7 mouse cellular contexts compared by ENCODE assay signal in genomic region chr7:28370977-28371513, GRCm38 (mm10). TPM values are rescaled to one million over a fixed set of nuclear protein-coding genes. Genes with fewer than 3 reads are reported as not detected.
DNase-seq lines count a peak whose midpoint lies in the region; ATAC-seq and TF ChIP-seq lines count a peak whose summit lies in the region.

No protein-coding gene starts in this region.

- H3K9me3 ChIP-seq in G1E (replicated peaks), result no peaks in the 10 kb centered on the region
- no peaks in the 10 kb centered on the region for H3K9me3 ChIP-seq in hindbrain, embryonic 11.5 days (ENCODE audit: control insufficient read depth, low read length)
- no peaks in the 10 kb centered on the region for H3K9me3 ChIP-seq in liver, embryonic 16.5 days (replicated peaks; ENCODE audit: control insufficient read depth, low read length)
- no peaks in the 10 kb centered on the region for H3K9me3 ChIP-seq in stomach, embryonic 14.5 days (ENCODE audit: control insufficient read depth, low read depth, low read length)

- H3K36me3 ChIP-seq in G1E (replicated peaks), result peaks cover 22% of the 10 kb centered on the region
- peaks cover 7% of the 10 kb centered on the region; the same call in 1 of the 2 replicates for H3K36me3 ChIP-seq in hindbrain, embryonic 11.5 days (ENCODE audit: control insufficient read depth, insufficient read depth, low read length)
- no peaks in the 10 kb centered on the region for H3K36me3 ChIP-seq in liver, embryonic 16.5 days (ENCODE audit: control insufficient read depth, insufficient read depth)
- peaks cover 33% of the 10 kb centered on the region for H3K36me3 ChIP-seq in stomach, embryonic 14.5 days (ENCODE audit: control insufficient read depth, insufficient read depth, low read length)

- H3K27ac ChIP-seq in hindbrain, embryonic 11.5 days (ENCODE audit: low read depth, low read length), result peak overlapping the region; percentile 93
- H3K27ac ChIP-seq in liver, embryonic 16.5 days (ENCODE audit: low read length), result no peak overlapping the region
- peak overlapping the region; percentile 94 for H3K27ac ChIP-seq in stomach, embryonic 14.5 days (ENCODE audit: low read length)

- peaks cover 51% of the 10 kb centered on the region for H3K4me1 ChIP-seq in G1E (ENCODE audit: insufficient read depth, low read depth, low read length)
- H3K4me1 ChIP-seq in hindbrain, embryonic 11.5 days (replicated peaks; ENCODE audit: control insufficient read depth, insufficient read depth, low read length), result no peaks in the 10 kb centered on the region
- H3K4me1 ChIP-seq in liver, embryonic 16.5 days (ENCODE audit: control insufficient read depth, low read depth, low read length), result peaks cover 41% of the 10 kb centered on the region
- H3K4me1 ChIP-seq in stomach, embryonic 14.5 days (ENCODE audit: control insufficient read depth, insufficient read depth, low read length), result peaks cover 22% of the 10 kb centered on the region

- H3K4me3 ChIP-seq in G1E (ENCODE audit: low read depth, low read length), result peak overlapping the region; percentile 75
- peak overlapping the region; percentile 90 for H3K4me3 ChIP-seq in hindbrain, embryonic 11.5 days (ENCODE audit: low read depth, low read length)
- peak overlapping the region; percentile 71 for H3K4me3 ChIP-seq in liver, embryonic 16.5 days (ENCODE audit: low read depth, low read length)
- H3K4me3 ChIP-seq in stomach, embryonic 14.5 days (ENCODE audit: low read depth, low read length), result peak overlapping the region; percentile 92

- H3K9ac ChIP-seq in hindbrain, embryonic 11.5 days (ENCODE audit: low read depth, low read length), result peak overlapping the region; percentile 91
- H3K9ac ChIP-seq in liver, embryonic 16.5 days (ENCODE audit: low read depth, low read length), result peak overlapping the region; percentile 72
- H3K9ac ChIP-seq in stomach, embryonic 14.5 days (replicated peaks; ENCODE audit: low read depth, low read length), result peak overlapping the region; percentile 93

- 15% methylated on average over 11 of the region's 11 CpGs for WGBS in hindbrain, embryonic 11.5 days
- 12% methylated on average over 11 of the region's 11 CpGs for WGBS in liver, embryonic 16.5 days (ENCODE audit: insufficient replicate concordance)
- 4% methylated on average over 11 of the region's 11 CpGs for WGBS in stomach, embryonic 14.5 days

- H3K4me2 ChIP-seq in hindbrain, embryonic 11.5 days (replicated peaks; ENCODE audit: low read depth, low read length), result peak overlapping the region; percentile 89
- H3K4me2 ChIP-seq in liver, embryonic 16.5 days (ENCODE audit: low read depth, low read length), result peak overlapping the region; percentile 98
- H3K4me2 ChIP-seq in stomach, embryonic 14.5 days (replicated peaks; ENCODE audit: low read depth, low read length), result peak overlapping the region; percentile 91

- TF ChIP-seq CTCF in G1E (IDR thresholded peaks at IDR 0.05; ENCODE audit: low read depth, low read length), result no peak

- peaks cover 15% of the 10 kb centered on the region for H3K27me3 ChIP-seq in G1E (ENCODE audit: insufficient read depth, low read length)
- H3K27me3 ChIP-seq in hindbrain, embryonic 11.5 days (ENCODE audit: control insufficient read depth, insufficient read depth, low read length), result no peaks in the 10 kb centered on the region
- H3K27me3 ChIP-seq in liver, embryonic 16.5 days (ENCODE audit: control insufficient read depth, insufficient read depth, low read depth, low read length), result peaks cover 7% of the 10 kb centered on the region
- H3K27me3 ChIP-seq in stomach, embryonic 14.5 days (ENCODE audit: control insufficient read depth, insufficient read depth, low read length), result no peaks in the 10 kb centered on the region

- no peak for ATAC-seq in G1E (ENCODE audit: extremely low read depth, insufficient number of reproducible peaks, low FRiP score, poor library complexity, severe bottlenecking)
- no peak for ATAC-seq in hindbrain, embryonic 11.5 days (ENCODE audit: low FRiP score)
- no peak for ATAC-seq in liver, embryonic 16.5 days (ENCODE audit: low read depth)
- ATAC-seq in stomach, embryonic 14.5 days (ENCODE audit: insufficient number of reproducible peaks, insufficient read depth, low FRiP score, low read depth), result no peak

- peak; percentile 40 for DNase-seq in CD4-positive helper T cell, adult 2 months (ENCODE audit: low read depth, low spot score)
- no peak for DNase-seq in G1E (ENCODE audit: low spot score)
- DNase-seq in hindbrain, embryonic 11.5 days (ENCODE audit: low spot score), result no peak
- no peak for DNase-seq in frontal cortex, postnatal 25 days (ENCODE audit: low spot score in 2 of 2)
- DNase-seq in retina, embryonic 14.5 days (ENCODE audit: low spot score), result no peak

RNA-seq across cellular contexts. Expression of gene Plekhg2, which starts 1.4 kb away (rescaled TPM):
- total RNA-seq in G1E (2014; fragmentation: Nextera tagmentation) (2.9 and 5.2 TPM in 2 replicates), G1E (2017) (1.7 and 3.4 TPM in 2 replicates)
- 8.0 and 8.2 TPM in 2 replicates for polyA plus RNA-seq in G1E (2012)
- 39.5 and 48.0 TPM in 2 replicates for polyA plus RNA-seq in hindbrain, embryonic 11.5 days (2014; fragmentation: Nextera tagmentation; extraction: Ambion mirVana)
- 4.8 and 6.3 TPM in 2 replicates for polyA plus RNA-seq in liver, embryonic 16.5 days (2015; fragmentation: Nextera tagmentation; extraction: Ambion mirVana)
- 63.4 and 70.7 TPM in 2 replicates for polyA plus RNA-seq in stomach, embryonic 14.5 days (2014; fragmentation: Nextera tagmentation; extraction: Ambion mirVana)

RNA-seq across cellular contexts. Expression of gene Zfp36, which starts 9.0 kb away (rescaled TPM):
- total RNA-seq in G1E (2014; fragmentation: Nextera tagmentation) (39.0 and 42.8 TPM in 2 replicates), G1E (2017) (20.4 and 21.3 TPM in 2 replicates)
- 25.5 and 28.3 TPM in 2 replicates for polyA plus RNA-seq in G1E (2012)
- 3.4 and 3.9 TPM in 2 replicates for polyA plus RNA-seq in hindbrain, embryonic 11.5 days (2014; fragmentation: Nextera tagmentation; extraction: Ambion mirVana)
- polyA plus RNA-seq in liver, embryonic 16.5 days (2015; fragmentation: Nextera tagmentation; extraction: Ambion mirVana), result 7.9 and 10.8 TPM in 2 replicates
- polyA plus RNA-seq in stomach, embryonic 14.5 days (2014; fragmentation: Nextera tagmentation; extraction: Ambion mirVana), result 15.5 and 17.6 TPM in 2 replicates

RNA-seq across cellular contexts. Expression of gene Rps16, which starts 20.6 kb away (rescaled TPM):
- 848 and 905 TPM in 2 replicates for total RNA-seq in G1E (2014; fragmentation: Nextera tagmentation)
- total RNA-seq in G1E (2017), result 900 and 1,212 TPM in 2 replicates
- polyA plus RNA-seq in G1E (2012), result 1,941 and 2,248 TPM in 2 replicates
- 746 and 776 TPM in 2 replicates for polyA plus RNA-seq in hindbrain, embryonic 11.5 days (2014; fragmentation: Nextera tagmentation; extraction: Ambion mirVana)
- polyA plus RNA-seq in liver, embryonic 16.5 days (2015; fragmentation: Nextera tagmentation; extraction: Ambion mirVana), result 531 and 598 TPM in 2 replicates
- 1,258 and 1,269 TPM in 2 replicates for polyA plus RNA-seq in stomach, embryonic 14.5 days (2014; fragmentation: Nextera tagmentation; extraction: Ambion mirVana)

RNA-seq across cellular contexts. Expression of gene Med29, which starts 21.5 kb away (rescaled TPM):
- total RNA-seq in G1E (2014; fragmentation: Nextera tagmentation) (15.4 and 21.9 TPM in 2 replicates), G1E (2017) (17.7 and 21.0 TPM in 2 replicates)
- polyA plus RNA-seq in G1E (2012), result 11.2 and 14.8 TPM in 2 replicates
- 47.6 and 49.7 TPM in 2 replicates for polyA plus RNA-seq in hindbrain, embryonic 11.5 days (2014; fragmentation: Nextera tagmentation; extraction: Ambion mirVana)
- 20.5 and 21.6 TPM in 2 replicates for polyA plus RNA-seq in liver, embryonic 16.5 days (2015; fragmentation: Nextera tagmentation; extraction: Ambion mirVana)
- 47.1 and 51.1 TPM in 2 replicates for polyA plus RNA-seq in stomach, embryonic 14.5 days (2014; fragmentation: Nextera tagmentation; extraction: Ambion mirVana)

RNA-seq across cellular contexts. Expression of gene Paf1, which starts 21.7 kb away (rescaled TPM):
- total RNA-seq in G1E (2014; fragmentation: Nextera tagmentation) (66.6 and 68.5 TPM in 2 replicates), G1E (2017) (69.1 and 96.2 TPM in 2 replicates)
- polyA plus RNA-seq in G1E (2012), result 103 and 170 TPM in 2 replicates
- polyA plus RNA-seq in hindbrain, embryonic 11.5 days (2014; fragmentation: Nextera tagmentation; extraction: Ambion mirVana), result 77.6 and 79.9 TPM in 2 replicates
- polyA plus RNA-seq in liver, embryonic 16.5 days (2015; fragmentation: Nextera tagmentation; extraction: Ambion mirVana), result 24.7 and 25.8 TPM in 2 replicates
- 67.3 and 73.2 TPM in 2 replicates for polyA plus RNA-seq in stomach, embryonic 14.5 days (2014; fragmentation: Nextera tagmentation; extraction: Ambion mirVana)
